Mouse (Mus musculus) left cerebral cortex, adult 11 months (tissue): ENCODE data around the gene Abcg1.
A peak's percentile ranks its signal among the peaks of the same experiment; 100 is the strongest.

Experiments
- DNase-seq: peaks from one replicate; pipeline ENCODE4 v3.0.0; 2022; ENCODE audit warnings: low spot score

The Abcg1 gene

DNA sequence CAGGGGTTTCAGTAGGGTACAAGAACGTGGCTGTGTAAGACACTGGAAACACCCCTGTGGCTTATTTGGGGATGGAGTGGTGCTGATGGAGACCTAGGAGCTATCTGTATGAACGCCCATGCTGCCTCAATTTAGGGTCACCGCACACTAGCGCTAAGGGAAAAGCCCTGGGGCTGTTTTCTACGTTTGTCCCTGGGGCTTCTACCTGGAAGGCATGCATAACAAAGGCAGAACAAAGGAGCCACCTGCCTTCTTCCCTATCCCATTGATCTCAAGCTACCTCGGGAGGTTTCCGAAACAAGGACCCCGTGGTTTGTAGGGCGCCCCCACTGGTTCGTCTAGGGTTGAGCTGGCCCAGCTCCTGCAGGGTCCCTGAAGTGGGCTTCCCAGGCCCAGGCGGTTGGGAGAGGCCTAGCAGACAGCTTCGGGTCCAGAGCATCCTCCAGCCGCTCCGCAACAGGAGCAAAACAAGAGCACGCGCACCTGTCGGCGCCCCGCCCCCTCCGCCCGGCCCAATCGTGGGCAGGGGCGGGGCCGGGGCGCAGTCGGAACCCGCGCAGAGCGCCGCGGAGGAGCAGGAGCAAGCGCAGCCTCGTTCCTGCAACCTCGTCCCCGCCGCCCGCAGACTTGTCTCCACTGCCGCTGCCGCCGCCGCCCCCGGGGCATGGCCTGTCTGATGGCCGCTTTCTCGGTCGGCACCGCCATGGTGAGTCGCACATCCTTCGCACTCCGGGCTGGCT is at the start of gene Abcg1:
Gene Abcg1, plus strand, starts transcription at position 525 of the 740 bp plus-strand sequence.
- DNase-seq = peak; percentile 58

DNA sequence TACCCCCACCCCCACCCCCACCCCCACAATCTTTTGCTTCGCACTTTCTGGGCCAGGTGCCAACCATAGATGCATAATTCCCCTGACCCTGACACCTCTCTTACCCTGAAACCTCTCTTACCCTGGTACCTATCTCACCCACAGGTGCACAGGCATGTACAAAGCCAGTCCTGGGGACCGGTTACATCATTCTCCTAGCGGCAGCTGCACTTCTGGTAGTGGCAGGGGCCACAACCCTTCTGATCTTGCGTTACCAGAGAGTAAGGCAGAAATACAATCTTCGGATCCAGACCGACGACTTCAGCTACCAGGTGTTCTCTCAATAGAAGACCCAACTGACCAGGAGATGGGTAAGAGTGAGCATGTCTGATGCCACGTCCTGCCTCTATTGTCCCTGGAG is 49.1 kb upstream of the Abcg1 start:
- no peak for DNase-seq

DNA sequence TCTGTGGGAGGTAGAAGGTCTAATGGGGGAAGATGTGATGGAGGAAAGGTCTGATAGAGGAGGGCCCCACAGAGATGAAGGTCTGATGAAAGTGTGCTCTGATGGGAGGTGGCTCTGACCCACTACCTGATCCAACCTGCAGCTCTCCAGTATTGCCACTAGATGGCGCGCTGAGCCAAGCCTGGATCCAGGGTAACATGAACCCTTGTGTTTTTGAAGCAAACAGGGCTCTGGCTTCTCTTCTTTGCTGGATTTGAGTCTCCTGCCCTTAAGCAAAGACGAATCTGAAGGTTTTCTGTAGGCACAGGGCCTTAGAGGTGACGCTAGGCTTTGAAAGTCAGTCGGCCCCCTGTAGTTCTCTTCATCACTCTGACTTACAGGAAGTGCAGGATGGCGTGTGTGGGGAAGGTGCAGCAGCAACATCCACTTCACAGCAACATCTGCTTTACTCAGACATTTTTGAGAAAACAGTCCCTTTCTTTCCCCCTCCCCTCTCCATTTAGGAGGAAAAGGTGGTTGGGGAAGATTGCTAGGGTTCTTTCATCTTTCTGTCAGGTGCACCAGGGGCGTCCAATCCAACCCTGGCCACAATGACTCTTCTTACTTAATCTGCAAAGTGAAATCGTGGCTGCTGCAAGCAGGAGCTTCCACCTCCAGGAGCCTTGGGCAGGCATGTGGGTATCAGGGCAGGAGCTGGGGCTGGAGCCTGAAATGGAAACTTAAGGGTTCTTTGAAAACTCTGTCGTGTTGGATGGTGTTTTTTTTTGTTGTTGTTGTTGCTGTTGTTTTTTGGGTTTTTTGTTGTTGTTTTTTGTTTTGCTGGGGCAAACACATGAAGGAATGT is 45.7 kb upstream of the Abcg1 start:
- DNase-seq = no peak

DNA sequence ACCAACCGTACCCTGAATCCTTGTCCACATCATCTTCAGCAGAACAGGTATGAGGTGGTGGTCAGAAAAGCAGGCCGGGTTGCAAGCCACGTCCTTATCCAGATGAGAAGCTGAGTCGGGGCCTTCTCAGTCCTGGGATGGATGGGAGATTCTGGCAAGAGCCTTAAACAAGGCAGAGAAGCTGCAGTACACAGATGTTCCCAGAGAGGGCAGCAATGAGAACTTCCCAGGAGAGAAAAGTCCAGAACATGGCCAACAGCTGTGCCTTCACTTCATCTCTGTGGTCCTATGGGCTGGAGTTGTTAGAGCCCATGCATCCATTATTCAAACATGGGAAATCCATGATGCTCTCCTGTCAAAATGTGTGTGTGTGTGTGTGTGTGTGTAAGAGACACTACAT is 39.2 kb upstream of the Abcg1 start:
- DNase-seq = no peak

DNA sequence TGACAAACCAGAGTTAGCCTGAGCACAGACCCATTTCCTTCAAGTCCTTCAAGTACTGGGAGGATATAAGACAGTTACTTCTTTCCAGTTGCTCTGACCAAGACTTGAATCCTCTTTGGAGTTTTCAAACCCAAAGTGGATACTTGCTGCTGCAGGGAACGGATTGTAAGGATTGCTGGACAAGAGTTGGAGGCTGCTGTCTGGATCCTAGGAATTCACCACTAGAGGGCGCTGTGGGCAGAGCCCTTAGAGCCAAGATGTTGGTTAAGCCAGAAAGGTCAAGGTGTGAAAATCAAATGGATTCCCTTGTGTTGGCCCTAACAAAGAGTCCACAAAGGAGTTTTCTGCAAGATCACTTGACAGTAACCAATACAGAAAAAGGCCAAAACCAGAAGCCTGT is 38.0 kb upstream of the Abcg1 start:
- peak; percentile 61 for DNase-seq

DNA sequence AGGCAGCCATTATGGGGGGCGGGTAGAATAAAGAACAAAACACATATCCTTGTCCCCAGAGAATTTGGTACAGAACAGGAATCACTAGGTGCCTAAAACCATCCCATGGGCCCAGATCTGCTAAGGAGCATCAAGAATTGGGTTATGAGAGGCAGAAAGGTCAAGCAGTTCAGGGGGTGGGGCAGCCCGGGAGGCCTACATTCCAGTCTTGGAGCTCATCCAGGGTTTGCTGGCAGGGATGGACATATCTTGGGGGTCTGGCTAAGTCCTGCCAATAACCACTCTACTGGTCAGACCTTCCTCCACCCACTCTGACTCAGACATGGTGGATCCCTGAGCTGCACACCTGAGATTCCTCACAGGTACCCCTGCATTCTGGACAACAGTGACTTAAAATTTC is 37.4 kb upstream of the Abcg1 start:
- DNase-seq = no peak

DNA sequence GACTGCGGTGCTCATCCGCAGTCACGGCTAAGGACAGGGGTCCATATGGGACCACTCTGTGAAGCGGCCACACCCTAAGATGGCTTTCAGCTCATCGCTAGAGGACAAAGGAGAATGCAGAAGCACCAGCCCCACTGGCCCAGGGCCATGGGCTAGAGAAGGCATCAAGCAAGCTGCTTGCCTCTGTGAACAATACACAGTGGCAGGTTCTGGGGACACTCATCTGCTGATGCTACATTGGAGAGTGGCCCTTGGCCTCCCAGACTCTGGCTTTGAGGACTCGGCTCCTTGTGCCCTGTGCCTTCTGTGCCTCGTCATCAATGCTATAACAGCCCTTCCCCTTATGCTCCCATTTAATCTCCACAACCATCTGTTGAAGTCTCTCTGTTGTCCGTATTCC is 36.2 kb upstream of the Abcg1 start:
- DNase-seq = no peak

DNA sequence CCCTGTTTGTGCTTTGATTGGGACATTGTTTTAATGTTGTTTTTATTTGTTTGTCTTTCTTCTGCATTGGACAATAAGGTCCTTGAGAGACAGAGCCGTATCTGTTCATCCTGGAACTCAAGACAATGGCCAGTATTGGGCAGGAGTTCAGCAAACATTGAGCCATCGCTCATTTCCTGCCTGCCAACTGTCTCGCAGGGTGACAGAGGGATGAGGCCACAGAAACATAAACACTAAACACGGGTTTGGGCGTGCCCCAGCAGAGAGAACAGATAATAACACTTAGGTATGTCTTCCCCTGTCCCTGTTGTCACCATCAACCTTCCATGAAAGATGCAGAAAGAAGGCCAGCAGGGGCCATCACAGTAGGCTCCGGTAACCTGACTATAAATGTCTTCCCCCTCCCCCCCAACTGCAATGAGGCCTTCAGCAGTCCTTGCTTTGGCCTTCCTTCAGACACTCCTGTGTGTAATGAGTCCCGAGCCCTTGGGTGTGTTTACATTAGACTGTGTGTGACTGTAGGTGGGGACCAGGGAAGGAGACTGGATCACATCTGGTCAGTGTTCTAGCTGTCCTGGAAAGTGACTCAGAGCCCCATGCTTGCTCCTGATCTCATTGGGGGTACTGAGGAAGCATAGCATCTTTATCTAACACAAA is 33.2 kb upstream of the Abcg1 start:
- DNase-seq = no peak

DNA sequence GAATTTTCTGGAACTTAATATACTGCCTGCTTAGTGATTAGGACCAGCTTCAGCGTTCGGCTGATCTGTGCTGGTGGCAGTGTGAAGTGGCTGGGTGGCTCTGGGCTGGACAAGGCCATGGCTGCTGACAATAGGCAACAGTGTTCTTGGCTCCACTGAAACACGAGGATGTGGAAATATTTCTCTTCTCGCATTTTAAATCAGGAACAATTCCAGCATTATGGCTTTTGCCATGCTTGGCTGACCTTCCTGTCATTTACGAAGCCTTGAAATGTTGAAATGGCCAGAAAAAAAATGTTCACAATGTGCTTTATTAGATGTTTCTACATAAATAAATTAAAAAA is 32.7 kb upstream of the Abcg1 start:
- DNase-seq = no peak

DNA sequence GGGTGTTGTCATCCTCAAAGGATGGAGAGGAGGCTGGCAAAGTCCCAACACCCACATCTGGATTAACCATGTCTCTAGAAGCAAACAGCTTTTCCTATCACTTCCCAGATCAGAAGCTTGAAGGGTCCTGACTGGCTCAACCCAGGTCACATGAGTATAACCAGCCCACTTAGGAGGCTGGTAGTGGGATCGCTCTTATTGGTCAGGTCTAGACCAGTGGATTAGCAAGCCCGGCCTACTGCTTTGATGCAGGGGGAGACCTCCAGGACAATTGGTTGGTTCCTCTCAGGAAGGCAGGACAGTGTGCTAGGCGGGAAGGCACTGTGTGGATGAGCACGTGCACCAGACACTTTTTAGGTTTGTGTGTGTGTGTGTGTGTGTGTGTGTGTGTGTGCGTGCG is 30.5 kb upstream of the Abcg1 start:
- no peak for DNase-seq

DNA sequence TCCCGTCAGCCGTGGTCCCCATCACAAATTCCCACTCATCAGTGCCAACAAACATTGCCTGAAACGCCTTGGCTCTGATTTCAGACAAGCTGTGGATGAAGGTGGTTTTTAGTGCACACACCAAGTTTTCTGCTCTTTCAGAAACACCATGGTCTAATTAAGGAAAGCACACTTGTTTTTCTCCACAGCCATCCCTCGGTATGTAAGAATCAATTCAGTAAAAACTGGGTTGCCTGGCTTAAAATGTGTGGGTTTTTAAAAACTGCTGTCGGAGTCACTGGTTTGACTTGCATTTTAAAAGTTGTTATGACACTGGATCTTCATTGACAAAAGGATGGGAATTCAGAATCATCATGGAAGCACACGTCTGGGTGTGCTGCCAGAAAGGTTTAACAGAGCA is 29.8 kb upstream of the Abcg1 start:
- DNase-seq = no peak

DNA sequence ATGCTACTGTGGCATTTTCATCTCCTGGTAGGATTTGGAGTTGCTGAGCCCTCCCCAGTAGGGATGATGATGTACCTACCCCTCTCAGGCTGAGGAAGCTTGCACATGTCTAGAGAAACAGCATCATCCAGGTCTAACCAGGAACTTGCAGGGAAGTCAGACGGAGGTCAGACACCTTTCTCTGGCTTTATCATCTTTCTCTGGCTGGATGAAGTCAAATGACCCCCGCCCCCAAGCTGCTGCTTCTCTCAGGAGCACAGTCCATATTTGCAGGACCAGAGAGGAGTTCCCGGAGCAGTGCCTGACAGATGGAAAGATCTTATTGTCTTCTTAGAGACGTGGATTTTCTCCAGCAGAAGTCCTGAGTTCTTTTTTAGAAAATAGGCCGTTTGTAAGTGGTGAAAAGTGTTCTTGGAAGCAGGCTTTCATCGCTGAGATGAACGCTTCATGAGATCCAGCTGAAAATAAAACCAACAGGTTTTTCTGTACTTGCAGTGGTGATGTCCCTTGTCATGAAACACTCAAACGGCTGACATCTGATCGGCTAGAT is 28.6 kb upstream of the Abcg1 start:
- no peak for DNase-seq

DNA sequence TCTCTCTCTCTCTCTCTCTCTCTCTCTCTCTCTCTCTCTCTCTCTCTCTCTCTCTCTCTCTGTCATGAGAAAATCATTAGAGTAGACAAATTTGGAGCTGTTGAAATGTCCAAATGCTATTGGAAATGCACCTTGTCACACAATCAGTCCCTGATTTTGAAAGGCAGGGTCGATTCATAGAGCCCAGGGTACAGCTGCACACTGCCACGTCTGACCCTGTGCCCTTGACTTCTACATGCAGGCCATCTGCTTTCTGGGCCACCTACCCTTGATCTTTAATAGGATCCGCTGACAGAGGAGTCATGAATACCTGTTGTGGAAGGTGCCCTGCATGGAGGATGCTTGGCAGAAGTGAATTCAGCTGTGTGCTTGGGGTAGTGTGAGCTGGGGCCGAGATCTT is 28.1 kb upstream of the Abcg1 start:
- no peak for DNase-seq

DNA sequence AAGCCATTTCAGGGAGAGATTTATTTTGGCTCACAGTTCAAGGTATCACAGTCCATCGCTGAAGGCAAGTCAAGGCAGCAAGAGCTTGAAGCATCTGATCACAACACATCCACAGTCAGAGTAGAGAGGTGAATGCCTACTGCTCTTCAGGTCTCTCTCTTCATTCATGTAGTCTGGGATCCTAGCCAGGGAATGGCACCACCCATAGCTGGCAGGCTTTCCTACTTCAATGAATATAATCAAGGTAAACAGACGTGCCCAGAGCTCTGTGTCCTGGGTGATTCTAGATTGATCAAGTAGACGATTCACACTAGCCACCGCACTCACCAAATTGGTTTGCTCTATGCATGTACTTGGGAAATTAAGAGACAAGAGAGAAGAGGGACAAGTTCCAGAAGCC is 25.1 kb upstream of the Abcg1 start:
- no peak for DNase-seq

DNA sequence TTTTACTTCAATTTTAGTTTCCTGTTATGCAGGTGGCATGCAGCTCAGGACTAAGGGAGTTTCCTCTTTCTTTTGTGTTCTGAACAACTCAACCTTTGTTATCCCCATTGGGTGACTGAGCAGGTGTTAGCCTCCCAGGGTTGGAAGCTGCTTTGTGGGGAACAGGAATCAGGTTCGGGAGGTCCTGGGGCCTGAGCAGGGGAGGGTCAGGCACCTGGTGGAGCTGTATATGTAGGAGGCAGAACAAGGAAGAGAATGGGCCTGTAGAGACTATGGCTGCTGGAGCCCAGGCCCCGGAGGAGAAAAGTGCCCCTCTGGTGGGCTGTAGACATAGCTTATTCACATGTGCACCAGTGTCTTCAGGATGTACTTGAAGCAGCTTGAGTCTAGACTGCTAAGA is 24.2 kb upstream of the Abcg1 start:
- no peak for DNase-seq

DNA sequence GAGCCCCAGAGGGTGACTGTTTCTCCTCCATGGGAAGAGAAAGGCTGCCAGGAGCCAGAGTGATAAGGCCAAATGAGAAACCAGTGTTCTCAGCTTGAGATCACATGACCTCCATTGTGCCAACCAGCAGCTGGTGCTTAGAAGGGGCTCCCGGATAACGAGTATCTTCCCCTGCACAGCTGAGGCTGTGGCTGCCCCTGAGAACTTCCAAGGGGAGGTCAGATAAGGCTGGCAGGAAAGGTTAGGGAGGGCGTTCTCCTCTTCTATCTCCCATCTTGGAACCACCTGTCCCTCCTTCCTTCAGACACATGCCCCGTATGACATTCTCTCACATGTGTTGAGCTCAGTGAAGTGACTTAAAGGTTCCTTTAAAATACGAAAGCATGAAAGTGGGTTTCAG is 23.3 kb upstream of the Abcg1 start:
- DNase-seq = no peak

DNA sequence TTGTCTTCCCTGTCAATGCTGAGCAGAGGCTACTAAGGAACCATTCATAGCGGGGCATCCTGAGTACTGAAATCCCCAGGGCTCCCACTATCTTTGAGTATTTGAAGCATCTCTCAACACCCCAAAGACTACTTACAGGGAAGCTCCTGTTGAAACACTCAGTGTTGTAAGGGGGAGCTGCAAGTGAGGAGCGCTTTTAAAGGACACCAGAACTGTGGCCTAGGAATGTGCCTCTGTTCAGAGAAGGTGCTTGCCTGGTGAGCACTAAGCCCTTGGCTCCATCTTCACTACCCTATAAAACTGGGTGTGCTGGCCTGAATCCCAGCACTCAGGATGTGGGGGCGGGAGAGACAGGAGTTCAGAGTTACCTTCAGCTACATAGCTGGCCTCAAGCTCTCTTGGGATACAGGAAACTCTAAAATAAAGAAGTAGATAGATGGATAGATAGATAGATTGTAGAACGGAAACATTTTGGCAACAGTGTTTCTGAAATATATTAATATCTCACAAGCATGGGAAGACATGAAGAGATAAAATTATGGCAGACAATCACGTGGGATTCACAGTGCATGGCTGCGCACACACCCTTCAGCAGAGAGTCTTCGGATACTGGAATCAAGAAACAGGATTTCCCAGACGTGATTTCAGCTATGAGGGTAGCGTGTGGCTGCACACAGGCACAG is 22.7 kb upstream of the Abcg1 start:
- DNase-seq = no peak

DNA sequence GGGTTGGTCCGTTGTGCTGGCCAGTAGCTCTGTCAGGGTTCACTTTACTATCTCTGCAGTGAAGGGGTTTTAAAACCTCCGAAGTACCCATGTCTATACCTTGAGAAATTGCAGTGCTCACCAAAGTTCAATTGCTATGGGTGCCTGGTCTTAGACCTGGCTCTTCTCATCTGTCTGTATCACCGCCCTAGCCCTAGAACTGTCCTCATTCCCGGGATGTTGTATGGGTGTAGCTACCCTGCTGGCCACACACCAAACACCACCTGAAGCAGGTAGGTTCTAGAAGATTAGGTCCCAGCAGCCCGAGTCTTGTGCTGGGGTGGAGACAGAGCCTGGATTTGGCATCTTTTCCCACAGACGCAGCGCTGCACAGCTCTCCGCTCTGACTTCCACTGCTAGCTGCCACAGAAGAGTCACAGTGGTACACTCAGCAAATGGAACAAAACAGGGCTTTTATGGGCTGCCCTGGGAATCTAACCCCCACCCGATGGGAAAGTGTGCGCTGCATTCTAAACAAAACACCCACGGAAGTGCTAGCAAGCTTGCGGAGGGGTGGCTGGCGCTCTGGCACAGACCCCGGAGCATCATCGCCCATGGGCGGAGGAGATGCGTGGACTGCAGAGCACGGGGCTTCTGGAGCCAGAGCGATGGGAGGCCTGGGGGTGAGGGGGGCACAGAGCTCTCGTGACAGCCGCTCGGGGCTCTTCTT is 21.2 kb upstream of the Abcg1 start:
- peak; percentile 64 for DNase-seq

DNA sequence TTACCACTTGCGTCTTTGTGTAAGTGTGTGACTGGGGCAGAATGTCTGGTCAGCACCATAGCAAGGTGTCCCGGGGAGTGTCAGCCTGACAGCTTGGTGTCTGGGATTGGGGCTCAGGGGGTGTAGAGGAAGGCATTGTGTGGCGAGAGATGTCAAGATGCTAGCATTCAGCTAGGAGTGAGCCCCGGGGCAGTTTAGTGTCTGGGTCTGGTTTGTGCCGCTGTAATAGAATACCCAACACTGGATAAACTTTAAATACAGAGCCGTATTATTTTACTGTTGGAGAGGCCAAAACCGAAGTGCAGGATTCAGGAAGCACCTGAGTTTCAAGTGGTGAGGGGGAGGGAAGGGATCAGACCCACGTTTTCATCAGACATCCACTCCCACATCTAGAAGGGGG is 20.1 kb upstream of the Abcg1 start:
- DNase-seq = no peak

DNA sequence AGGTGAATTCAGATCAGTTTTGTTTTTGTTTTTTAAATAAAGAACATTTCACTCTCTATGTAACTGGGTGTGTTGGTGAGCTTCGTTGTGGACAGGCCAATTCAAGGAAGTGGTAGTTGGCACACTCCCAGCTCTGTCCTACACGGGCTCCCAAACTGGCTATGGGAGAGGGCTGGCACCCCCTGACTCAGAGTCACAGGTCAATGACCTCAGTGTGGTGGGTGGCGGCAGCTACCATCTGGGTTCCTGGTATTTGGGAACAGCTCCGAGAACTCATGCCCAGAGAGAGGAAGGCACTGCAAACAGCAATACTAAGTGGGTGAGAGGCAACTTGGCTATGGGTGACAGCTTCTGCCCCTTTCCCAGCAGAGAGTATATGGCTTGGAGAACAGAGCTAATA is 19.1 kb upstream of the Abcg1 start:
- no peak for DNase-seq

DNA sequence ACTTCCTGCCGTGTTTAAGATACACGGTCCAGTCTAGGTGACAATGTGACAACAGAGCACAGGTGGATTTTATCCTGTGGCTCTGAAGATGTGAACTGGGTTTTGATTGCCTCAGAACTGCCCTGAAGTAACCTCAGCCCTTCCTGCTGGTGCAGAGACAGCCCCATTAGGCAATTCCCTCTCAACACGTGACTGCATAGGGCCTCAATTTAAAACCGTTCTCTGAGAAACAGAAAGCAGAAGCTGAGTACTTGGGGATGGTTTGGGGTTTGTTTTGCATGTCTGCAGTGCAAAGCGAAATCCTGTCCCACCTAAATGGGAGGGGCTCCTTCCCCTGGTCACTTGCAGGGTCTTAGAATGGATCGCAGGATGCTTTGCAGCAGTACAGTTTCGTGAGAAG is 17.8 kb upstream of the Abcg1 start:
- no peak for DNase-seq

DNA sequence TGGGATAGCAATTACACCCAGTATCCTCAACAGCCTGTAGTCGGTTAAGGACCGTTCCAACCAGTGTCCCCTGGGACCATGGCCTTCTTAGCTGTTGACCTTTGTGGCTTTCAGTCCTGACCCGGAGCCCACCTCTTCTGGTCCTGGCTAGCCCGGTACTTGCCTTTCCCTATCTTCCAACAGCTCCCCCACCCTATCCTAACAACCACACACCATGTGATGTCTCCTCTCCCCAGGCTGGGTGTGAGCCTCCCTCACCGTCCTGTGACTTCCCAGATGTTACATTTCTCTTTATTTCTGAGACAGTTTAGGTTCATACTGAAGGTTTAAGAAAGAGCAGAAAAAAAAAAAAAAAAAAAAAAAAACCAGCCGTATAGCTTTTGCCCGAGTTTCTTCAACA is 17.1 kb upstream of the Abcg1 start:
- no peak for DNase-seq
